Mouse (Mus musculus): ENCODE data around the gene Gnl2. TPM values are rescaled to one million over a fixed set of nuclear protein-coding genes. Genes with fewer than 3 reads are reported as not detected.

The Gnl2 gene
- polyA plus RNA-seq, 1 experiment from 2014 or later: 72.5 TPM

- no peak overlapping the region for H3K27ac ChIP-seq (replicated peaks; ENCODE audit: low read depth, low read length)
- no peak for DNase-seq (ENCODE audit: low spot score)
- no peaks in the 10 kb centered on the region for H3K27me3 ChIP-seq (replicated peaks; ENCODE audit: control insufficient read depth, insufficient read depth, low read length)
- 0 out of 2 replicates have a peak, but pooled peaks have one; percentile 7 for ATAC-seq (ENCODE audit: low read depth)
- H3K9ac ChIP-seq (ENCODE audit: low read depth, low read length): no peak overlapping the region; the same call in 1 of the 2 replicates
- H3K4me3 ChIP-seq (ENCODE audit: low read depth, low read length): no peak overlapping the region
- H3K4me1 ChIP-seq (ENCODE audit: control insufficient read depth, insufficient read depth, low read length): peaks cover 11% of the 10 kb centered on the region
- H3K36me3 ChIP-seq (ENCODE audit: control insufficient read depth, insufficient read depth, low read length): peaks cover 31% of the 10 kb centered on the region
- 37% methylated on average over 5 of the region's 5 CpGs for WGBS
- no peak overlapping the region for H3K4me2 ChIP-seq (ENCODE audit: low read depth, low read length)
- no peaks in the 10 kb centered on the region for H3K9me3 ChIP-seq (ENCODE audit: control insufficient read depth, low read length)
These were observed 41.6 kb downstream of the Gnl2 start for GRCm38 (mm10) chr4:125058033-125058432.

GRCm38 (mm10) chr4:125059025-125059424 lies 42.6 kb downstream of the Gnl2 start:
- Histone ChIP-seq H3K27me3 (replicated peaks; ENCODE audit: control insufficient read depth, insufficient read depth, low read length) (no peaks in the 10 kb centered on the region), H3K4me2 (ENCODE audit: low read depth, low read length) (peak overlapping the region; percentile 48), H3K4me3 (ENCODE audit: low read depth, low read length) (peak overlapping the region; percentile 18; the same call in 1 of the 2 replicates), H3K27ac (replicated peaks; ENCODE audit: low read depth, low read length) (no peak overlapping the region), H3K4me1 (ENCODE audit: control insufficient read depth, insufficient read depth, low read length) (peaks cover 11% of the 10 kb centered on the region), H3K9ac (ENCODE audit: low read depth, low read length) (no peak overlapping the region), H3K36me3 (ENCODE audit: control insufficient read depth, insufficient read depth, low read length) (peaks cover 21% of the 10 kb centered on the region), H3K9me3 (ENCODE audit: control insufficient read depth, low read length) (no peaks in the 10 kb centered on the region)
- DNase-seq (ENCODE audit: low spot score) (peak; percentile 83), ATAC-seq (ENCODE audit: low read depth) (peak; percentile 88)
- 4% methylated on average over 8 of the region's 8 CpGs for WGBS

GRCm38 (mm10) chr4:125063829-125064228 lies 47.4 kb downstream of the Gnl2 start:
- H3K9me3 ChIP-seq (ENCODE audit: control insufficient read depth, low read length): no peaks in the 10 kb centered on the region
- peaks cover 6% of the 10 kb centered on the region for H3K36me3 ChIP-seq (ENCODE audit: control insufficient read depth, insufficient read depth, low read length)
- no peak overlapping the region for H3K4me3 ChIP-seq (ENCODE audit: low read depth, low read length)
- no peak overlapping the region for H3K4me2 ChIP-seq (ENCODE audit: low read depth, low read length)
- H3K9ac ChIP-seq (ENCODE audit: low read depth, low read length): no peak overlapping the region
- peaks cover 11% of the 10 kb centered on the region for H3K4me1 ChIP-seq (ENCODE audit: control insufficient read depth, insufficient read depth, low read length)
- DNase-seq (ENCODE audit: low spot score): no peak
- no peak overlapping the region for H3K27ac ChIP-seq (replicated peaks; ENCODE audit: low read depth, low read length)
- no peaks in the 10 kb centered on the region for H3K27me3 ChIP-seq (replicated peaks; ENCODE audit: control insufficient read depth, insufficient read depth, low read length)
- WGBS: 71% methylated on average over 8 of the region's 8 CpGs
- no peak for ATAC-seq (ENCODE audit: low read depth)

- Histone ChIP-seq H3K36me3 (ENCODE audit: control insufficient read depth, insufficient read depth, low read length) (peaks cover 25% of the 10 kb centered on the region), H3K4me3 (ENCODE audit: low read depth, low read length) (peak within 1 kb of the TSS; percentile 97), H3K27me3 (replicated peaks; ENCODE audit: control insufficient read depth, insufficient read depth, low read length) (no peaks in the 10 kb centered on the region), H3K4me1 (ENCODE audit: control insufficient read depth, insufficient read depth, low read length) (peaks cover 9% of the 10 kb centered on the region), H3K27ac (replicated peaks; ENCODE audit: low read depth, low read length) (peak within 1 kb of the TSS; percentile 76), H3K4me2 (ENCODE audit: low read depth, low read length) (peak within 1 kb of the TSS; percentile 93), H3K9ac (ENCODE audit: low read depth, low read length) (peak within 1 kb of the TSS; percentile 91), H3K9me3 (ENCODE audit: control insufficient read depth, low read length) (no peaks in the 10 kb centered on the region)
- DNase-seq (ENCODE audit: low spot score) (peak; percentile 83), ATAC-seq (ENCODE audit: low read depth) (peak; percentile 35; the same call in 1 of the 2 replicates)
- 3% methylated on average over 26 of the region's 26 CpGs for WGBS
These were observed 49.3 kb downstream of the Gnl2 start, which contains the start of gene Dnali1 for GRCm38 (mm10) chr4:125065517-125066307. Gene Dnali1, minus strand, starts transcription at chr4:125065703.

GRCm38 (mm10) chr4:125066490-125067370 lies 50.3 kb downstream of the Gnl2 start, which contains the start of gene Snip1:
Gene Snip1, plus strand, starts transcription at chr4:125066672.
- no peaks in the 10 kb centered on the region for H3K9me3 ChIP-seq (ENCODE audit: control insufficient read depth, low read length)
- WGBS: 1% methylated on average over 66 of the region's 78 CpGs
- DNase-seq (ENCODE audit: low spot score) (peak; percentile 97), ATAC-seq (ENCODE audit: low read depth) (peak; percentile 95)
- peaks cover 35% of the 10 kb centered on the region for H3K36me3 ChIP-seq (ENCODE audit: control insufficient read depth, insufficient read depth, low read length)
- H3K4me3 ChIP-seq (ENCODE audit: low read depth, low read length): peak within 1 kb of the TSS; percentile 97
- peak within 1 kb of the TSS; percentile 93 for H3K4me2 ChIP-seq (ENCODE audit: low read depth, low read length)
- H3K27me3 ChIP-seq (replicated peaks; ENCODE audit: control insufficient read depth, insufficient read depth, low read length): no peaks in the 10 kb centered on the region
- H3K4me1 ChIP-seq (ENCODE audit: control insufficient read depth, insufficient read depth, low read length): peaks cover 9% of the 10 kb centered on the region
- peak within 1 kb of the TSS; percentile 76 for H3K27ac ChIP-seq (replicated peaks; ENCODE audit: low read depth, low read length)
- H3K9ac ChIP-seq (ENCODE audit: low read depth, low read length): peak within 1 kb of the TSS; percentile 91

- Histone ChIP-seq H3K9me3 (ENCODE audit: control insufficient read depth, low read length) (no peaks in the 10 kb centered on the region), H3K4me2 (ENCODE audit: low read depth, low read length) (no peak overlapping the region), H3K9ac (ENCODE audit: low read depth, low read length) (no peak overlapping the region), H3K27ac (replicated peaks; ENCODE audit: low read depth, low read length) (no peak overlapping the region), H3K36me3 (ENCODE audit: control insufficient read depth, insufficient read depth, low read length) (peaks cover 34% of the 10 kb centered on the region), H3K4me1 (ENCODE audit: control insufficient read depth, insufficient read depth, low read length) (no peaks in the 10 kb centered on the region), H3K27me3 (replicated peaks; ENCODE audit: control insufficient read depth, insufficient read depth, low read length) (no peaks in the 10 kb centered on the region), H3K4me3 (ENCODE audit: low read depth, low read length) (no peak overlapping the region)
- WGBS: 85% methylated on average over 2 of the region's 2 CpGs
- ATAC-seq (ENCODE audit: low read depth): no peak
- DNase-seq (ENCODE audit: low spot score): no peak
These were observed 61.3 kb downstream of the Gnl2 start for GRCm38 (mm10) chr4:125077700-125078099.

GRCm38 (mm10) chr4:125078698-125079097 lies 62.3 kb downstream of the Gnl2 start:
- no peak overlapping the region for H3K27ac ChIP-seq (replicated peaks; ENCODE audit: low read depth, low read length)
- no peak overlapping the region for H3K4me2 ChIP-seq (ENCODE audit: low read depth, low read length)
- H3K36me3 ChIP-seq (ENCODE audit: control insufficient read depth, insufficient read depth, low read length): peaks cover 24% of the 10 kb centered on the region
- H3K9ac ChIP-seq (ENCODE audit: low read depth, low read length): no peak overlapping the region
- H3K9me3 ChIP-seq (ENCODE audit: control insufficient read depth, low read length): no peaks in the 10 kb centered on the region
- DNase-seq (ENCODE audit: low spot score) (no peak), ATAC-seq (ENCODE audit: low read depth) (no peak)
- WGBS: 80% methylated on average over 2 of the region's 2 CpGs
- no peaks in the 10 kb centered on the region for H3K27me3 ChIP-seq (replicated peaks; ENCODE audit: control insufficient read depth, insufficient read depth, low read length)
- H3K4me1 ChIP-seq (ENCODE audit: control insufficient read depth, insufficient read depth, low read length): no peaks in the 10 kb centered on the region
- no peak overlapping the region for H3K4me3 ChIP-seq (ENCODE audit: low read depth, low read length)
